Mouse (Mus musculus) megakaryocyte, embryonic 14.5 days (primary cell): ENCODE results near the gene Pprc1. TPM values are rescaled to one million over a fixed set of nuclear protein-coding genes. Genes with fewer than 3 reads are reported as not detected.

Experiments used
- H3K27me3 ChIP-seq: replicated peaks from 2 replicates; pipeline ENCODE3; 2012; ENCODE audit warnings: inconsistent platforms
- H3K36me3 ChIP-seq: replicated peaks from 2 replicates; pipeline ENCODE3; 2012; ENCODE audit warnings: low read length, inconsistent platforms, mixed read lengths
- H3K4me1 ChIP-seq: 2 replicates; pipeline ENCODE4 v1.6.1; 2012; ENCODE audit warnings: inconsistent platforms
- H3K4me3 ChIP-seq: replicated peaks from 2 replicates; pipeline ENCODE3; 2012; ENCODE audit warnings: moderate library complexity, mild to moderate bottlenecking, inconsistent platforms
- H3K9me3 ChIP-seq: 2 replicates; pipeline ENCODE4 v1.6.1; 2012; ENCODE audit warnings: inconsistent platforms
- FLI1 ChIP-seq: IDR thresholded peaks from 2 replicates; pipeline ENCODE4 v1.6.1; 2012; ENCODE audit warnings: low read length, inconsistent platforms, mixed read lengths
- GATA1 ChIP-seq: IDR thresholded peaks from 3 replicates; pipeline ENCODE4 v1.6.1; 2012; ENCODE audit warnings: mixed read lengths, low read length, inconsistent platforms, borderline replicate concordance
- polyA plus RNA-seq: library from polyadenylated mRNA; stranded (reverse); fragments of >175 nt; gene quantifications from 2 replicates; pipeline ENCODE4 v1.2.3, GENCODE M21; 2012; ENCODE audit warnings: low replicate concordance; ENCODE audit not compliant: insufficient read depth

Pprc1 gene
- polyA plus RNA-seq, 1 experiment = 8.7 TPM

GRCm38 (mm10) chr19:46104187-46104557 lies 59.5 kb downstream of the Pprc1 start:
- H3K9me3 ChIP-seq = peaks cover 10% of the 10 kb centered on the region

DNA sequence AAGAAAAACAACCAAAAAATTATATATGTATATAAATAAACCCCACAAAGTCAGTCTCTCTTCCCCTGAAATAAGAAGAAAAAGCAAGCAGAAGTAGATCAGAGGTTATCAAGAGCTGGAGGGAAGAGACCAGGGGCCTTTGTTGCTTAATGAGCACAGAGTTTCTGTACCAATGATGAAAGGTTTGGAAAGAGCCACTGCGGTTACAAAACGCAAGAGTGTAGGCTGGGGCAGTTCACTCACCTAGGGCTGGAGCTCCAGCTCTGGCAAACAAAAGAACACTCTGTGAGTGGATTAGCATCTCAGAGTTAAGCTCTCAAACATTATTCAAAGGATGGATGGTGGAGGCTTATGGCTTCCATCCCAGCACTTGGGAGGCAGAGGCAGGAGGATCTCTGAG lies 65.5 kb downstream of the Pprc1 start:
- Histone ChIP-seq H3K27me3 (peaks cover 4% of the 10 kb centered on the region), H3K9me3 (peaks cover 5% of the 10 kb centered on the region), H3K4me1 (peaks cover 23% of the 10 kb centered on the region), H3K36me3 (no peaks in the 10 kb centered on the region), H3K4me3 (no peak overlapping the region)
- no peak for TF ChIP-seq GATA1
- no peak for TF ChIP-seq FLI1

More at GRCm38 (mm10) chr19:46104187-46104557, 59.5 kb downstream of the Pprc1 start:
- Histone ChIP-seq H3K36me3 (no peaks in the 10 kb centered on the region), H3K4me1 (peaks cover 9% of the 10 kb centered on the region), H3K27me3 (peaks cover 4% of the 10 kb centered on the region), H3K4me3 (no peak overlapping the region)
- TF ChIP-seq GATA1 (no peak), FLI1 (no peak)

- Histone ChIP-seq H3K9me3 (peaks cover 3% of the 10 kb centered on the region), H3K36me3 (no peaks in the 10 kb centered on the region), H3K4me1 (peaks cover 20% of the 10 kb centered on the region), H3K27me3 (peaks cover 8% of the 10 kb centered on the region), H3K4me3 (no peak overlapping the region)
- TF ChIP-seq GATA1 = no peak
- TF ChIP-seq FLI1 = no peak
Observed at GRCm38 (mm10) chr19:46110781-46111180, 66.1 kb downstream of the Pprc1 start.

DNA sequence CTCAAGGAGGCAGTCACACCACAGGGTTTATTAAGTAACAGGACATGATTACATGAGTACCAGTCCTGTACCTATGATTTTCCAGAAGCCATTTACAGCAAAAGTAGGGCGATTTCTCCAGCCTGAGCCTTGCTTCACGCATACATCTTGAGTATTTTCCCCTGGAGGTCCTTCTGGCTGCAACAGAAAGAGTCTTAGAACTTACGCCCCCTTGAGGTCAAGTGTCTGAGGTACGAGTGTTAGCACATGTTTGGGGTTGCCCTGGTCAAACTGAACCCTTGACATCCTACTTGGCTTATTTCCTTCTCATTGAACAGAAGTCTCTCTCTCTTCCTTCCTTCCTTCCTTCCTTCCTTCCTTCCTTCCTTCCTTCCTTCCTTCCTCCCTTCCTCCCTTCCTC lies 69.9 kb downstream of the Pprc1 start:
- H3K9me3 ChIP-seq = peaks cover 3% of the 10 kb centered on the region
- no peaks in the 10 kb centered on the region for H3K36me3 ChIP-seq
- no peak for TF ChIP-seq GATA1
- no peak for TF ChIP-seq FLI1
- no peak overlapping the region for H3K4me3 ChIP-seq
- H3K27me3 ChIP-seq = peaks cover 9% of the 10 kb centered on the region
- H3K4me1 ChIP-seq = peaks cover 20% of the 10 kb centered on the region

DNA sequence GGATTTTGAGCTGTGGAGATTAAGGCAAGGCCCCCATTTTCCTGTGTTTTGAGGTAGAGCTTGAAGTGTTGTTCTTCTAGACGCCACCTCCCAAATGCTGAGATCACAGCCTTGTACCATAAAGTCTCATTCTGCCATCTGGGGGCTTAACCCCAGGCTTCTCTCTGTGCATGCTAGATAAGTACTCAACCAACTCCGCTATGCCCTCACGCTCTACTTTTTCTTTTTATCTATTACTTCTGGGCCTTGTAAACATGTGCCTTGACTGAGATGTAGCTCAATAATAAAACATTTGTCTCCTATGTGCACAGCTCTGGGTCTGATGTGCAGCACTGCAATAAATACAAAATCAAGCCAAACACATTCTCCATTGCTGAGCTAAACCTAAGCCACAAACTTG lies 74.8 kb downstream of the Pprc1 start:
- H3K36me3 ChIP-seq = no peaks in the 10 kb centered on the region
- no peaks in the 10 kb centered on the region for H3K4me1 ChIP-seq
- no peaks in the 10 kb centered on the region for H3K9me3 ChIP-seq
- peaks cover 20% of the 10 kb centered on the region for H3K27me3 ChIP-seq
- no peak overlapping the region for H3K4me3 ChIP-seq
- TF ChIP-seq FLI1 (no peak), GATA1 (no peak)

- TF ChIP-seq FLI1 = no peak
- TF ChIP-seq GATA1 = no peak
- Histone ChIP-seq H3K9me3 (no peaks in the 10 kb centered on the region), H3K27me3 (peaks cover 19% of the 10 kb centered on the region), H3K4me1 (no peaks in the 10 kb centered on the region), H3K36me3 (no peaks in the 10 kb centered on the region), H3K4me3 (no peak overlapping the region)
Observed at GRCm38 (mm10) chr19:46120872-46121271, 76.2 kb downstream of the Pprc1 start.

Other genes with a start within 250 kb of the Pprc1 start
- gene Kcnip2, start 228.8 kb upstream of the Pprc1 start, polyA plus RNA-seq = 0.35 TPM in 1 of 2 replicates, not detected in the other
- 0.89 and 2.1 TPM in 2 replicates for gene Armh3, start 46.4 kb upstream of the Pprc1 start, polyA plus RNA-seq
- 8.7 and 9.6 TPM in 2 replicates for gene Hps6, start 41.4 kb upstream of the Pprc1 start, polyA plus RNA-seq
- gene Ldb1, start 328 bp downstream of the Pprc1 start, polyA plus RNA-seq = 349 and 424 TPM in 2 replicates
- gene Nolc1, start 31.0 kb downstream of the Pprc1 start, polyA plus RNA-seq = 14.7 and 44.5 TPM in 2 replicates
- not detected in 2 replicates for gene Elovl3, start 87.0 kb downstream of the Pprc1 start, polyA plus RNA-seq
- not detected in 2 replicates for gene Pitx3, start 103.4 kb downstream of the Pprc1 start, polyA plus RNA-seq
- gene Gbf1, start 107.6 kb downstream of the Pprc1 start, polyA plus RNA-seq = 457 and 459 TPM in 2 replicates